Mouse (Mus musculus): Measurements from ENCODE around the gene Ppp1r3c. TPM values are rescaled to one million over a fixed set of nuclear protein-coding genes. Genes with fewer than 3 reads are reported as not detected.
A peak's percentile ranks its signal among the peaks of the same experiment; 100 is the strongest.

Ppp1r3c gene
- total and polyA plus RNA-seq, 2 experiments from 2014 or later, result 8.4 to 26.7 TPM

DNA sequence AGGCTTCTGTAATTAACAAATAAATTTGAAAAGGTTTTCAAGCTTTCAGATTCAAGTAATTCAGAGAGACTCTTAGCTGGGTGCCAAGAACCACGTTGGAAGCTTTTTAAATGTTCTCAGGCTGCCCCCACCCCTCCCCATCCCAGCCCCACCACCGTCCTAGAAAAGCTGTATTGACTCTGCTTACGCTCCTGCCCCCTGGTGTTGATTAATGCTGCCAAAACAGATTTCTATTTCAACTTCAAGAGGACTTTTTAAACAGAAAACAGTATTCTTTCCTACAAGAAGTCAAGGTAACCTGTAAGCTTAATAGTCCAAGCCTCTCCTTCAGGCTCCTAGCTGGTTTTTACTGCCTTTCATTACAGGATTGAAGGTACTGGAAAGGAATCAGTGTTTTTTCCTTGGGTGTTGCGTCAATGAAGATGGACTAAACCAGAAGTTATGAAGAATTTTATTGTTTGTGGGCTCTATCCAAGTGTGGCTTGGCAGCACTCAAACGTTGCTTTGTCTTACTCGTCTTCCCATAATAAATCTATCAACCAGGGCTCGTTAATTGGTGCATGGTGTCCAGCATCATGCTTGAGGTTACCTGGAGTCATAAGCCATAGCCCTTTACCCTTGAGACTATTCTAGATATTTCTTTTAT lies 3.2 kb upstream of the Ppp1r3c start:
- peak; percentile 32 for DNase-seq (ENCODE audit: low spot score)
- whole genome bisulfite sequencing, result 61% methylated on average over 7 of the region's 7 CpGs
- peak; percentile 48 for TF ChIP-seq CTCF (IDR thresholded peaks at IDR 0.05)

GRCm38 (mm10) chr19:36738009-36738408 lies 1.6 kb upstream of the Ppp1r3c start:
- Histone ChIP-seq H3K9ac (replicated peaks; ENCODE audit: low read length, poor library complexity, severe bottlenecking) (no peak overlapping the region), H3K9me3 (ENCODE audit: low read length) (no peaks in the 10 kb centered on the region), H3K4me2 (ENCODE audit: low read depth, low read length, poor library complexity, severe bottlenecking) (no peak overlapping the region), H3K36me3 (ENCODE audit: insufficient read depth, low read length) (no peaks in the 10 kb centered on the region), H3K27me3 (ENCODE audit: insufficient read depth, low read length) (no peaks in the 10 kb centered on the region), H3K27ac (ENCODE audit: low read depth, low read length) (no peak overlapping the region), H3K4me3 (ENCODE audit: low read depth, low read length) (no peak overlapping the region), H3K4me1 (ENCODE audit: insufficient read depth, low read length) (0 out of 2 replicates have a peak, but pooled peaks cover 2% of the 10 kb centered on the region)
- 84% methylated on average over 5 of the region's 5 CpGs for WGBS
- ATAC-seq (ENCODE audit: low FRiP score), result no peak
- no peak for DNase-seq (ENCODE audit: low spot score)
- TF ChIP-seq CTCF (IDR thresholded peaks at IDR 0.05), result peak; percentile 28; the same call in 1 of the 2 replicates

More for the DNA sequence above, 3.2 kb upstream of the Ppp1r3c start:
- Histone ChIP-seq H3K9me3 (ENCODE audit: low read length) (no peaks in the 10 kb centered on the region), H3K4me2 (ENCODE audit: low read depth, low read length, poor library complexity, severe bottlenecking) (no peak overlapping the region), H3K9ac (replicated peaks; ENCODE audit: low read length, poor library complexity, severe bottlenecking) (no peak overlapping the region), H3K4me1 (ENCODE audit: insufficient read depth, low read length) (0 out of 2 replicates have a peak, but pooled peaks cover 2% of the 10 kb centered on the region), H3K36me3 (ENCODE audit: insufficient read depth, low read length) (no peaks in the 10 kb centered on the region), H3K4me3 (ENCODE audit: low read depth, low read length) (no peak overlapping the region), H3K27me3 (ENCODE audit: insufficient read depth, low read length) (no peaks in the 10 kb centered on the region), H3K27ac (ENCODE audit: low read depth, low read length) (no peak overlapping the region)
- ATAC-seq (ENCODE audit: low FRiP score), result no peak

DNA sequence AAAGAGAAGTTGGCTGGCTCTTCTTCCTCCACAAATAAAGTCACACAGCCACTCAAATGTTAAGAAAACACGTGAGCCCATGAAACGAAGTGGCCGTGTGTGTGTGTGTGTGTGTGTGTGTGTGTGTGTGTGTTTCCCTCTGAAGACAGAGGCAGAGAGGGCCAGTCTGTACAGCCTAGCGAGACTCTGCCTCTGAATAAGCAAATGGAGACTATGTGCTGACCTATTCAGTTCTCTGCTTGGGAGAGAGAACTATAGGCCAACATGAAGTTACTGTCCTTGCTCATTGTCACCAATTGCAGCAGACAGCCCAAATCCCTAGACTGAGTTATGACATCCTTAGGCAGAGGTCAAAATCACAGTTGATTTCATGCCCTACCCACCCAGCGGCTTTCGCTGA lies 634 bp upstream of the Ppp1r3c start:
- DNase-seq (ENCODE audit: low spot score) (no peak), ATAC-seq (ENCODE audit: low FRiP score) (peak; percentile 51; the same call in 1 of the 2 replicates)
- Histone ChIP-seq H3K36me3 (ENCODE audit: insufficient read depth, low read length) (no peaks in the 10 kb centered on the region), H3K9me3 (ENCODE audit: low read length) (no peaks in the 10 kb centered on the region), H3K4me3 (ENCODE audit: low read depth, low read length) (peak overlapping the region; percentile 55), H3K27me3 (ENCODE audit: insufficient read depth, low read length) (no peaks in the 10 kb centered on the region), H3K9ac (replicated peaks; ENCODE audit: low read length, poor library complexity, severe bottlenecking) (peak overlapping the region; percentile 59; the same call in 1 of the 2 replicates), H3K27ac (ENCODE audit: low read depth, low read length) (peak overlapping the region; percentile 51; the same call in 1 of the 2 replicates), H3K4me2 (ENCODE audit: low read depth, low read length, poor library complexity, severe bottlenecking) (peak overlapping the region; percentile 89), H3K4me1 (ENCODE audit: insufficient read depth, low read length) (0 out of 2 replicates have a peak, but pooled peaks cover 2% of the 10 kb centered on the region)
- TF ChIP-seq CTCF (IDR thresholded peaks at IDR 0.05), result no peak
- 27% methylated on average over 6 of the region's 6 CpGs for WGBS

DNA sequence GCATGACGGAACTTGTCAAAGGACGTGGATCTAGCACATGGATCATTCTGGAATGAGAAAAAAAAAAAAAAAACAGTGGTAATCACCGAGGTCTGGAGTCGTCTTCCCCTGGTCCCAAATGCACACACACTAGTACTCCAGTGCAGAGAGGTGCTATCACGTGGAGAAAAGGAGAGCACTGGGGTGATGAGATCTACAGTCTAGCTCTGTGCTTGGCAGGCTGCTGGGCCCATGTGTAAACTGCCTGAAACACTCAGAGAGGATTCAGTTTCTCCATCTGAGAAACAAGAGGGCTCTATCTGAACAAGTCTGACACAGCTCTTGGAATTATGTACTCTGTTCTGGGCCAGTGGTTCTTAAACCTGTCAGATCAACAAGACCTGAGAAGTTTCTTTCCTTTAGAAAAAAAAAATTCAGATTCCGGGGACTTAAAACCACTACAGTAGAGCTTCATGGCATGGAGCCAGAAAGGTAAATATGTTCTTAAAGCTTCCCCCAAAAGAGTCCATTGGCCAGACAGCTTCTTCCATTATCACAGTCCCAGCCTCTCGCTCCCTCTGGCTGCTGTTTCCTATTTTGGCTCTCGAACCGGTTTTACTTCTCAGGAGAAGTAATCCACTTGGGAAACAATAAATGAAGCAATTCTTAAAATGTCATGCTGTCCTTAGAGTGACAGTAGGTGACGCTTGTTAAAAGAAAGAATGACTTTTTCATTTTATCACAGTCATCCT lies 2.0 kb downstream of the Ppp1r3c start:
- Histone ChIP-seq H3K4me3 (ENCODE audit: low read depth, low read length) (no peak overlapping the region), H3K27me3 (ENCODE audit: insufficient read depth, low read length) (no peaks in the 10 kb centered on the region), H3K4me1 (ENCODE audit: insufficient read depth, low read length) (0 out of 2 replicates have a peak, but pooled peaks cover 2% of the 10 kb centered on the region), H3K9me3 (ENCODE audit: low read length) (no peaks in the 10 kb centered on the region), H3K9ac (replicated peaks; ENCODE audit: low read length, poor library complexity, severe bottlenecking) (no peak overlapping the region), H3K27ac (ENCODE audit: low read depth, low read length) (no peak overlapping the region), H3K36me3 (ENCODE audit: insufficient read depth, low read length) (no peaks in the 10 kb centered on the region), H3K4me2 (ENCODE audit: low read depth, low read length, poor library complexity, severe bottlenecking) (peak overlapping the region; percentile 28)
- WGBS, result 76% methylated on average over 10 of the region's 10 CpGs
- ATAC-seq (ENCODE audit: low FRiP score), result no peak
- TF ChIP-seq CTCF (IDR thresholded peaks at IDR 0.05), result no peak
- DNase-seq (ENCODE audit: low spot score), result peak; percentile 33

DNA sequence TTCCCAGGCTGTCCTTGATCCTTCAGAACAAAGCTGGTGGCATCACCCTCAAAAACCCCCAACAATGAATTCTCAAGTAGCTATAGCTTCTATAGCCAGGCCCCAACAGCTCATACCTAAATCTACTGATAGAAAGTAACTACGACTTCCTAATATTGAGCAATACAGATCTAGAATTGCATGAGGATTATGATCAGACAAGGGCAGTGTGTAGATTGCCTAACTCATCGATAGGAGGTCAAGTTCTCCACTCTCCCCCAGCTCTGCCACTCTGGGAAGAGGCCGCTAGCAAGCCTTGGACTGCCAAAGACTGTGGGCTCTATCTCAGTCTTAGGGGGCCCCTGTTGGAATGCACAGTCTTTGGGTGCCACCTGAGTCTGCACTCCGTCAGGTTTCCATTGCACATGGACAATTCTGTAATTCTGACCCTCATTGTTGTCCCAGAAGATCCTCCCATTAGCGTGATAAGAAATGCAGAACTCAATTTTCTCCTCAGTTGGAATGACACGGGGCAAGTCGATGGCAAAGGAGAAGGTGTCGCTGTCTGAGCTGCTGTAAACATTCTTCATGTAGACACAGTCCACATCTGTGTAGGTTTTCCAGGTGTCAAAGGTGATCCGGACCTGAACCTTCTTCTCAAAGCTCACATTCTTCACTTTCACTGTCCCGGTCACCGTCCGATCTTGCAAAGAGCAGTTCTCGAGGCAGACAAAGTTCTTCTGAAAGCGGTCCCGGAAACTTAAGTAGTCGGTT lies 3.1 kb downstream of the Ppp1r3c start:
- no peak for TF ChIP-seq CTCF (IDR thresholded peaks at IDR 0.05)

More for the DNA sequence above, 3.1 kb downstream of the Ppp1r3c start:
- ATAC-seq (ENCODE audit: low FRiP score) (no peak), DNase-seq (ENCODE audit: low spot score) (no peak)
- Histone ChIP-seq H3K9ac (replicated peaks; ENCODE audit: low read length, poor library complexity, severe bottlenecking) (no peak overlapping the region), H3K4me1 (ENCODE audit: insufficient read depth, low read length) (0 out of 2 replicates have a peak, but pooled peaks cover 2% of the 10 kb centered on the region), H3K36me3 (ENCODE audit: insufficient read depth, low read length) (no peaks in the 10 kb centered on the region), H3K9me3 (ENCODE audit: low read length) (no peaks in the 10 kb centered on the region), H3K27ac (ENCODE audit: low read depth, low read length) (no peak overlapping the region), H3K4me3 (ENCODE audit: low read depth, low read length) (no peak overlapping the region), H3K27me3 (ENCODE audit: insufficient read depth, low read length) (no peaks in the 10 kb centered on the region), H3K4me2 (ENCODE audit: low read depth, low read length, poor library complexity, severe bottlenecking) (no peak overlapping the region)
- 95% methylated on average over 16 of the region's 16 CpGs for WGBS
